Comparison of ENCODE assay signal across 12 mouse cellular contexts in the genomic region with DNA sequence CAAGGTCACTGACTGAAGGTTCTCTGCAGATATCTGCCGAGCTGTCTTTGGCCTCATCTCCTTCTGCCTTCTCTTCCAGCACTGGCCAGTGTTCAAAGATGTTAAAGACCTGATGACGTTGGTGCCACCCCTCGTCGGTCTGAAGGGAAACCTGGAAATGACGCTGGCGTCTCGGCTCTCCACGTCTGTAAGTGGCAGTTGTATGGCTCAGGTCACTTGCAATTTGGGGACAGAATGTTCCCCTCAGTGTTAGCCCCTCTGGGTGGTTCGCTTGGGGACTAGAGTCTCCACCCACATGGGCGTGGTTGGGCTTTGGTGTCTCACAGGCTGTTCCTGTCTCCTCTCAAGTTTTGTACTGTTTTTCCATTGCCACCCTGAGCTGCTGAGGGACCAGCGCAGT. TPM values are rescaled to one million over a fixed set of nuclear protein-coding genes. Genes with fewer than 3 reads are reported as not detected.
DNase-seq lines count a peak whose midpoint lies in the region; ATAC-seq lines count a peak whose summit lies in the region.
"Had no signal": no experiment of that assay in that cellular context is flagged by ENCODE, and none has a peak within 500 bp of the region (broad histone marks: within the 10 kb centered on the region; RNA-seq: fewer than 3 reads in every experiment).

No protein-coding gene starts in this region.

- ATAC-seq in liver, embryonic 13.5 days (ENCODE audit: low read depth): peak; percentile 34
- ATAC-seq: midbrain, embryonic 16.5 days; Patski had no signal

- H3K27me3 ChIP-seq in liver, embryonic 13.5 days: no peaks in the 10 kb centered on the region
- H3K27me3 ChIP-seq: Patski had no signal

- WGBS in liver, embryonic 13.5 days (ENCODE audit: insufficient replicate concordance): 16% methylated on average over 11 of the region's 11 CpGs

- H3K27ac ChIP-seq in liver, embryonic 13.5 days: peak overlapping the region; percentile 99

- H3K36me3 ChIP-seq in liver, embryonic 13.5 days: peaks cover 47% of the 10 kb centered on the region

- peak overlapping the region; percentile 90 for H3K9ac ChIP-seq in liver, embryonic 13.5 days

- peak overlapping the region; percentile 67 for H3K4me3 ChIP-seq in liver, embryonic 13.5 days (replicated peaks)

- peak overlapping the region; percentile 90 for H3K4me2 ChIP-seq in liver, embryonic 13.5 days

- peaks cover 98% of the 10 kb centered on the region for H3K4me1 ChIP-seq in liver, embryonic 13.5 days (replicated peaks)

- H3K9me3 ChIP-seq in liver, embryonic 13.5 days (replicated peaks): no peaks in the 10 kb centered on the region

- DNase-seq in thymus, postnatal 36 days: peak; percentile 29 to 37
- no peak for DNase-seq in thymus, adult 18-20 months
- DNase-seq in gastrocnemius, postnatal 25 days: peak; percentile 79
- DNase-seq in liver, embryonic 13.5 days: peak; percentile 68
- DNase-seq in spleen, postnatal 10 days (ENCODE audit: low spot score in 2 of 2): peak; percentile 59 to 66
- DNase-seq in right cerebral cortex, adult 18-20 months: no peak
- no peak for DNase-seq in layer of hippocampus, postnatal 10 days (ENCODE audit: low spot score in 2 of 2)
- no peak for DNase-seq in right cerebral cortex, postnatal 36 days (ENCODE audit: low spot score in 2 of 2)
- DNase-seq: kidney, adult 18-20 months; right cerebral cortex, postnatal 4 days had no signal

RNA-seq across cellular contexts. Expression of a gene that starts 20.2 kb away (rescaled TPM):
- 10 to 100 TPM; 58.4 to 76.2 TPM for total RNA-seq in gastrocnemius, postnatal 25 days (2021)
- polyA plus RNA-seq in liver, embryonic 13.5 days (2015; fragmentation: Nextera tagmentation; extraction: Ambion mirVana): 32.2 and 34.8 TPM in 2 replicates
- 1 to 10 TPM; 8.2 TPM for total RNA-seq in layer of hippocampus, postnatal 10 days (2021)

Comparison
In these comparisons a context has a peak if more than half of its experiments do, and no peak if none do; other contexts are left out.
1. DNase-seq: peak in thymus, postnatal 36 days (2 of 2), gastrocnemius, postnatal 25 days (single experiment), liver, embryonic 13.5 days (single experiment) and spleen, postnatal 10 days (2 of 2); none in thymus, adult 18-20 months (0 of 2), right cerebral cortex, adult 18-20 months (single experiment), layer of hippocampus, postnatal 10 days (0 of 2) and right cerebral cortex, postnatal 36 days (0 of 2).
2. RNA of a gene that starts 20.2 kb away (total RNA-seq): 58.4 to 76.2 TPM in gastrocnemius, postnatal 25 days; 8.2 TPM in layer of hippocampus, postnatal 10 days; every median in the first group is over 4 times any median in the second.